Mouse (Mus musculus): ENCODE measurements at regions not wholly inside any gene's neighbourhood (a gene's known extent, or its start where the extent isn't known, plus 50 kb on each side); places are given as distances from the start of the nearest gene placed in this dataset.
"Not testable (repeated sequence)": the region's sequence is repeated elsewhere in the genome, so short reads cannot be mapped to it uniquely, and the experiment has no call there.

GRCm38 (mm10) chr6:37618990-37619389 is 89.0 kb downstream of the Akr1d1 start:
- DNase-seq = peak; percentile 39

GRCm38 (mm10) chr6:37621364-37622029 is 91.5 kb downstream of the Akr1d1 start:
- no peak for DNase-seq

- no peak for DNase-seq
These were observed 92.3 kb downstream of the Akr1d1 start for GRCm38 (mm10) chr6:37622273-37622672.

DNA sequence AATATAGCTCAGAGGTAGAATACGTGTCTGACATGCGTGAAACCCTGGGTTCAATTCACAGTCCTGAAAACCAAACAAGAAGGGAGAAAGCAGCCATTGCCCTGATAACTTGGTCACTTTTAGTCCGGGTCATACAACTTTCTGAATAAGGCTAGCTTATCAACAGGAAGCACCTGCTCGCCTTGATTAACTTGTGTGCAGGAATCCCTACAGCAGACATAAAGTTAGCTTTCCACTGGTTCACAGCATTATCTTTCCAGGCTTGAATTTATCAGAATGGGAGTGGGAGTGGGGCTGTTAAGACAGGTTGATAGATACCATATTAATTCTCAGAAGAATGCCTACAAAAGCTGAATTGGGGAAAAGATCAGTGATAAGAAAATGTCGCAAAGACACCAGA is 97.2 kb downstream of the Akr1d1 start:
- no peak for DNase-seq

DNA sequence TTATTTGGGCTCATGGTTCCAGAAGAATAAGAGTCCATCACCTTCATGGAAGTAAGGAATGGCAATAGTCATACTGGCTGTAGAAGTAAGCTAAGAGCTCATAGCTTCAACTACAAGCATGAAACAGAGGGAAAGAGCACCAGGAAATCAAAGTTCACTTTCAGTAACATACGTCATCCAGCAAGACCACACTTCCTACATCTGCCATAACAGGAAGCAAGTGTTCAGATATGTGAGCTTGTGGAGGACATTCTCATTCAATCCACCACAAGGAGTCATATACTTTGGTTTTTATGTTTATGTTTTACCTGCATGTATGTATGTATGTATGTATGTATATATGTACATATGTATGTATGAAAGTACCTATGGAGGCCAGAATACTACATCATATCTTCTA is 104.0 kb downstream of the Akr1d1 start:
- DNase-seq = no peak

GRCm38 (mm10) chr6:37642066-37642465 is 112.1 kb downstream of the Akr1d1 start:
- no peak for DNase-seq

DNA sequence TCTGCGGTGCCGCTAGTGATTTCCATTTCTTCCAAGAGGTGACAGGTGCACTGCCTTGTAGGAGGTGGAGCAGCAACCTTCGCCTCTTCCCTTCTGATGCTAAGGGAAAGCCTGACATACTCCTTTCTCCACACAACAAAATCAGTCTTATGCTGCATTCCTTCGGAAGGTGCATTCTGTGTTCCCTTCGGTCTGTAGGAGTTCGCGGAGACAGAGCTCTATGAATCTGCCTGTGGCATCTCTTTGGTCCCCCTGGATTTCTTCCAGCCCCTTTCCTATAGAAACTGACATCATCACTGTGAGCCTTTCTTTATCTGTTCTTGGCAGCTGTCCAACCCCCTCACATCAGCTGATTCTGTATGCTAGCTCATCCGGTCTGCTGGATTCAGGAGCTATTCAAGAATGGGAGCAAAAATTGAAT is 112.7 kb downstream of the Akr1d1 start:
- no peak for DNase-seq

DNA sequence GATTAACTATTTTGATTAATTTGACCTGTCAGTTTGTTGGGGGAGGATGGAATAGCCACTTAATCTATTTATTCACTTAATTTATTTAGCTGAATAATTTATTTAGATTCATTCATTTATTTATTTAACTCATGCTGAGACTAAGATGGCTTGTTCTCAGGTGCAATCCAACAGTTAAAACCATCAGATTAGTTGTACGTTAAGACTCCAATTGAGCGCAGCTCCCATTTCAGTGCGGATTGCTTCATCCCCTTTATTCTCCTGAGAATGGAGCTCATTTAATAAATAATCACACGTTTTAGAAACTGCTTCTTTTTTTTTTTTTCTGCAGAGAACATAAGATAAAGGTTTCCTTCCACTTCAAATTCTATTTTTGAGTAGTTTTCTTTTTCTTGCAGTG is 113.2 kb downstream of the Akr1d1 start:
- no peak for DNase-seq

DNA sequence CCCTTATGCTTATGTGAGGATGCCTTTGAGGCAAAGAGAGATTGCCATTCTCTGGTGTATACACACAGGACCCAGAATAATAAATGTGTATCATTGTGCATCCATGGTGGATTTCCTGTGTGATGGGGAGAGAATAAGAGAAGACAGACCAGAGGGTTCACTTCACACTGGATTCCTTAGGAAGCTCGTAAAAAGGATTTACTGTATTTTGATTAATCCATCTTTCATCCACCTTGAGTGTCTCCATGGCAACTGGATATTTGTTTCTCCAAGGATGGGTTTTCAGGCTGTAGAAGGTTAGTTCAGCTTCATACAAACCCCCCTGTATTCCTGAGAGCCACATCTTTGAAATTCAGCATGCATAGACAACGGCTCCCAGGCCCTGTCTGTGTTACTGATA is 113.7 kb downstream of the Akr1d1 start:
- no peak for DNase-seq

DNA sequence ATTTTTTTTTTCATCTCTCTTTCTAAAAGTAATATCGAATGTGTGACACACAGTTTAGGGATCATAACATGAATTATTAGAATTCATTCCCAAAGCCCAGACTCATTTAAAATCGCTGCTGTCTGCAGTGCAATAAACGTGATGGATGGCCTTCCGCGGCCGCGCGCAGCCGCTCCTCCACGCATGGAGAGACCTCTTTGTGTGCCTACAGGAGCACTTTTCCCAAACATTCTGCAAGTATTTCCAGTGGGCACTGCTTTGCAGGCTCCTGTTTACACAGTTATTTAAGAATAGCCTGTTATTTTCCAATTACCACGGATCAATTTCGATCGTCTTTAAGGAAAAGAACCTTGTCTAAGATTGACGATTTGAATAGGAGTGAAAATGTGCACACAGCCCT is 115.6 kb downstream of the Akr1d1 start:
- DNase-seq = no peak

GRCm38 (mm10) chr6:37657300-37657699 is 127.3 kb downstream of the Akr1d1 start:
- not testable (repeated sequence) for DNase-seq

- no peak for DNase-seq
These were observed 128.2 kb downstream of the Akr1d1 start for GRCm38 (mm10) chr6:37658021-37658650.

- DNase-seq = no peak
These were observed 132.8 kb downstream of the Akr1d1 start for GRCm38 (mm10) chr6:37662747-37663146.

DNA sequence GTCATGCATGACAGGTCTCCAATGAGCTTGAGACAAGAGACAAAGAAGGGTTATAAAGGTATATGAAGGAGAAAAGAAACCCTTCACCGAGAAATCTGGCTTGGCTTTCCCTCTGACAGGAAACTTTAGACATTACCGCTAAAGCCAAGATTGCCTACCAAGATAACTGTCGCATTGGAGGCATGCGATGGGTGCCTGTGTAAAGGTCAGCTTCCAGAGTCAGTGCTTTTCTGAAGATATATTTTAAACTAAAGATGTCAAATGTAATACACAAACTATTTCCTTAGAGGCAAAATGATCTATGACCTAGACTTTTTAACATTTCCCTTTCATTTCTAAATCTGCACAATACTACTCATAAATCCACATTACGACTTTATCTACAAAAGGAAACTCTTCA is 135.6 kb downstream of the Akr1d1 start:
- no peak for DNase-seq

GRCm38 (mm10) chr6:37669407-37669806 is 139.4 kb downstream of the Akr1d1 start:
- no peak for DNase-seq

GRCm38 (mm10) chr6:37670701-37671100 is 140.7 kb downstream of the Akr1d1 start:
- DNase-seq = no peak

DNA sequence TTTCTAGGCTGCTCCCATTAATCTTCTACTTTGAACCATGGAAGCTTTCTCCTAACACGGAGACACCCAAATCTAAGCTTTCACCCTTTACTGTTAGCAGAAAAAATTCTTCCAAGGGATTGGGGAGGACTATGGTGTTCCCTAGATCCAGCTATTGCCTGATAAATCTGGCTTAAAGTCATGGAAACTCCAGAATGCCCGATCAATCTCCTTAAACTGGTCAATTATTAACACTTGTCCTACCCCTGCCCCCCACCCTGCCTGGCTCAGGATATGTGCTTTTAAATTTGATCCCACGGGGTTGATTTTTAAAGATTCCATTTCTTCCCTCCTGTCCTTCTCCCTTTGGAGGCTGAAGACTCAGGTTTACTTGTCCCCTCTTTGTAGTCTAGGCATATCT is 149.9 kb downstream of the Akr1d1 start:
- DNase-seq = no peak

DNA sequence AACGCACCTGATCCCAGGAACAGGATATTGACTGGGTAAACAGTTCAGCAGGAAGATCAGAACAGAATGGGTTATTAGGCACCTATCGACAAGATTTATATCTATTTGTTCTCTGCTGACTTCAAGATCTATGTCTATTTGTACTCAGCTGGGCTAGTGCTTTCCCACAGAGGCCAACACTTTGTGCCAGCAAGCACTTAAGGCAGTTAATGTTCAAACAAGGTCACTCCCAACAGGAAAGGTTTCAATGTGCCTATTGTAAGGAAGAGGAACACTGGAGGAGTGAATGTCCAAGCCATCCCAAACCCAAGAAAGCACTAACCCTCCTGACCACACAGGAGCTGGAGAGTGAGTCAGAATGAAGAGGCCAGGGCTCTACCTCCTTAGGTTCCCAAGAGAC is 151.4 kb downstream of the Akr1d1 start:
- DNase-seq = peak; percentile 44

DNA sequence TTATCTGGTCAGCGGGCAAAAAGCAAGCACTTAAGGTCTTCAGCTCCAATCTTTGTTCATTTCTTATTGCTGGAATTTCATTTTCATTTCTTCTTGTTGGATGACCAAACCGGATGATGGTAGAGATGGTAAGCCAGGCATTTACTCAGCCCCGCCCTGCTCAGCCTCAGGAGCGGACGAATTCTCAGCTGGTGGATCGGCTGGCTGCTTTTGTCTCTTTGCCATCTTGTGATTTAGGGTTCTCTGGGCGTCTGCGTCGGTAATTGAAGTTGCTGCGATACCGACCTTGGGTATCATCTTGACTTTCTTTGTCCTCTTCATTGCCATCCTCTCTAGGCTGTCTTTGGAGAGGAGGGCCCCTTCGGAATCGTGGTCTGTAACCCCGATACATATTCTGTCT is 156.1 kb downstream of the Akr1d1 start:
- no peak for DNase-seq

DNA sequence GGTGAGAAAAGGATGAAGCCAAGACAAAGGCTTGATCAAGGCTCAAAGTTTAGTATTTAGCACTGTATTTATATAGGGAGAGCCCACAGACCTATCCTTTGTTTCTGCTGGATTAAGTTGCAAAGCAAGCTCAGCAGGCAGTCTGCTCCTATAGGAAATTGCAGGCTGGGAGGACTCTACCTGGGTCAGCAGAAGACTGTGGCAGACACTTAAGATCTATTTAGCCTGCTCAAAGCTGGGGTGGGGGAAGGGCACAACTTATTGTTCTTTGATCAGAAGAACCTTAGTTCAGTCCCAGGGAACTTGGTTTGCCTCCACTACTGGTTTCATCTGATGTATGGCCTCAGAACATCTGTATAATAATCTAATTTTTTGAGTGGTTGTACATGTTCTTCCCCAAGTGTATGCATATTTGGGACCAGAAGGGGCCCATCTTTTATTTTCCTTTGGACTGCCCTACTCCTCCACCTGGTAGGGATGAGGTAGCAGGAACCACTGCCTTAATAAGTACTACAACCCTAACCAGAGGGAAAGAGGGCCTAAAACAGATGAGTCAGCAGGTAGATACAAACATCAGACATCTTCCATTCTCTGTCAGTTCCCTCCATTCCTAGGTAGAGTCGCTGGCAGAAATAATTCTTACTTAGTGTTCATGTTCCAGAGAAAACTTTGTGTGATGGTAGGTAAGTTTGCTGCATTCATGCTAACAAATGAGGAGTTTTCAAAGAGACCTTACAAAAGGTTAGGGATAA is 159.1 kb downstream of the Akr1d1 start:
- DNase-seq = no peak

- no peak for DNase-seq
These were observed 159.7 kb downstream of the Akr1d1 start for GRCm38 (mm10) chr6:37689696-37690095.

DNA sequence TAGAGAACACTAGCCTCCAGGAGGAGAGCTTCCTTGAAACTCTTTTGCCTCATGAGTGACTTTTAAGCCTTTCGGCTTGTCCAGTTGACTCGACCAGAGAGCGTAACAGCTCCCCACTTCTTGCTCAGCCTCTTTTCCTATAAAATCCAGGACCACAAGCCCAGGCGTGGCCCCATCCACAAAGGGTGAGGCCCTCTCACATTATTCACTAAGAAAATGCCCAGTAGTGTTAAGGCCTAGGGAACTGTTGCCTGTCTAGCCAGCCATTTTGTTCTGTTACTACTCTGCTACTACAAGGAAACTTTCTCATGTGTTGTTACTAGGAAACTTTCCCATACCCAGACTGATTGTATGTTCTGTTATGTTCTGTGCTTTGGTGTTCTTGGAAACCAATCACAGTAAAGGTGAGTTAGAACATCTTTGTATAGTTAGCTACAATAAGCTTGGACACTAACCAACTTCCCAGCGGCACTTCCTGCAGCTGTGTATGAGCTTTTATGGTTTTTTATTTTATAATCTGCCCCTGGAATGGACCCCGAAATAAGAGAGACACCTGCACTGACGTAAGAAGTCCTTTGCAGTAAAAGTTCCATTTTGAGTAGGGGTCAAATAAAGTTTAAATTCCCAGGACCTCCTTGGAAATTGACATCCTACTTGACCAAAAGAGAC is 162.1 kb downstream of the Akr1d1 start:
- no peak for DNase-seq

DNA sequence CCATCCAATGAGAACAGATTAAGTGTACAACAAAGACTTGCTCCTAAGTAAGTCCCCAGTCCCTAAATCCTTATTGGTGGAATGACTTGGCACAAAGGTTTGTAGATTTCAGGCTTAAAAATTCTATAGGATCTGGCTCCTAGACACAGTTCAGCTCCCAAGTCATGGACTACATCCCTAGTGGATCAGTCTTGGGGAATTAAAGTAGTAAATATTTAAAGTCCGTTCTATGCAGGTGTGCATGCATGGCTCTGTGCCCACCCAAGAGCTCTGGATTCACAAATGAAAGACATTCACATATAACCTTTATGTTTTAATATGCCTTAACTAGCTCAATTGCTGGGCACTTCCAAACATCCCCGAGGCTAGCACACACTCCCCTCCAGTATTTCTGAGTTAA is 162.8 kb downstream of the Akr1d1 start:
- DNase-seq = no peak

- no peak for DNase-seq
These were observed 166.1 kb downstream of the Akr1d1 start for GRCm38 (mm10) chr6:37696074-37696473.
